12 mouse cellular contexts compared by ENCODE assay signal in the genomic region with DNA sequence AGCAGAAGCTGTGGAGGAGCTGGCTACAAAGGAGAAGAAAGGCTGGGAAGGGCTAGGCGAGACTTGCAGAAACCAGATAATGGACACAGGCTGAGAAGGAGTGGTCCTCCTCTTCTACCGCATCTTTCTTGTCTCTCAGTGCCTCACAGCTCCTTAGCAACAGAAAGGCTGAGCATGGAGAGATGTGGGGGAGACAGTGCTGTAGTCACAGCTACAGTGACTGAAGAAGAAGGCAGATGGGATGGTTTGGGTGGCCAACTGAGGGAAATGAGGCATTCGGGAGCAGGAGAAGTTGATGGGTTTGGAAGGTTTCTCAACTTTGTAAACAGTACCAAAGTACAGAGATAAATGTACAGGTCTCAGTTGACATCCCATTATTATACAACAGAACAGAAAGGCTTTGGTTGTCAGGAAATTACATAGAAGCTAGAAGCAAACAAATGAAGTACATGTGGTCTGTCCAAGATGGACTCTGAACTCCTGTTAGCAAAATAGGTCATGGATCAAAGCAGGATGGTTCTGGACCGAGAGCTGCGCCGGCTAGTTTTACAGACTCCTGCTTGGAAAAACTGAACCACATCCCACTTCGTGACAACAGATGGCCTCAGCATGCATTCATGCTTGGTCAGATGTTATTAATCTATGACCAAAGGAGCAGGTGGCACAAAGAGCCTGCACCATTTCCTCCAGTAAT.
DNase-seq lines count a peak whose midpoint lies in the region; ATAC-seq lines count a peak whose summit lies in the region.
"Had no signal": no experiment of that assay in that cellular context is flagged by ENCODE, and none has a peak within 500 bp of the region (broad histone marks: within the 10 kb centered on the region; RNA-seq: fewer than 3 reads in every experiment).

No protein-coding gene starts in this region.

- 71% methylated on average over 7 of the region's 7 CpGs for WGBS in midbrain, embryonic 10.5 days
- 62% methylated on average over 7 of the region's 7 CpGs for WGBS in midbrain, embryonic 15.5 days
- 40% methylated on average over 7 of the region's 7 CpGs for WGBS in hindbrain, embryonic 14.5 days
- WGBS in intestine, embryonic 16.5 days: 74% methylated on average over 7 of the region's 7 CpGs

- no peaks in the 10 kb centered on the region for H3K36me3 ChIP-seq in midbrain, embryonic 10.5 days
- H3K36me3 ChIP-seq in midbrain, embryonic 15.5 days (replicated peaks): no peaks in the 10 kb centered on the region
- no peaks in the 10 kb centered on the region for H3K36me3 ChIP-seq in hindbrain, embryonic 14.5 days (replicated peaks; ENCODE audit: control insufficient read depth, insufficient read depth)
- H3K36me3 ChIP-seq in intestine, embryonic 16.5 days (ENCODE audit: control insufficient read depth, insufficient read depth, low read length): no peaks in the 10 kb centered on the region
- H3K36me3 ChIP-seq: heart, embryonic 13.5 days had no signal

- H3K27ac ChIP-seq in midbrain, embryonic 10.5 days (replicated peaks): peak overlapping the region; percentile 55
- no peak overlapping the region for H3K27ac ChIP-seq in midbrain, embryonic 15.5 days
- H3K27ac ChIP-seq in hindbrain, embryonic 14.5 days: no peak overlapping the region
- H3K27ac ChIP-seq in intestine, embryonic 16.5 days (ENCODE audit: low read length): no peak overlapping the region
- H3K27ac ChIP-seq: heart, embryonic 13.5 days had no signal

- no peak overlapping the region for H3K9ac ChIP-seq in midbrain, embryonic 15.5 days
- no peak overlapping the region for H3K9ac ChIP-seq in hindbrain, embryonic 14.5 days
- no peak overlapping the region for H3K9ac ChIP-seq in intestine, embryonic 16.5 days (ENCODE audit: low read depth, low read length)
- H3K9ac ChIP-seq: heart, embryonic 13.5 days had no signal

- peaks cover 19% of the 10 kb centered on the region for H3K4me1 ChIP-seq in midbrain, embryonic 10.5 days
- H3K4me1 ChIP-seq in midbrain, embryonic 15.5 days: peaks cover 7% of the 10 kb centered on the region
- H3K4me1 ChIP-seq in hindbrain, embryonic 14.5 days (replicated peaks; ENCODE audit: control insufficient read depth, insufficient read depth, low read length): peaks cover 17% of the 10 kb centered on the region; the same call in 1 of the 2 replicates
- H3K4me1 ChIP-seq in intestine, embryonic 16.5 days (ENCODE audit: control insufficient read depth, insufficient read depth, low read length): no peaks in the 10 kb centered on the region

- no peaks in the 10 kb centered on the region for H3K9me3 ChIP-seq in midbrain, embryonic 10.5 days (replicated peaks)
- H3K9me3 ChIP-seq in midbrain, embryonic 15.5 days: no peaks in the 10 kb centered on the region
- no peaks in the 10 kb centered on the region for H3K9me3 ChIP-seq in hindbrain, embryonic 14.5 days (ENCODE audit: control insufficient read depth, low read length)
- no peaks in the 10 kb centered on the region for H3K9me3 ChIP-seq in intestine, embryonic 16.5 days (ENCODE audit: control insufficient read depth, low read length)
- H3K9me3 ChIP-seq: heart, embryonic 13.5 days had no signal

- H3K27me3 ChIP-seq in midbrain, embryonic 10.5 days (ENCODE audit: low read depth, poor library complexity, severe bottlenecking): no peaks in the 10 kb centered on the region
- no peaks in the 10 kb centered on the region for H3K27me3 ChIP-seq in midbrain, embryonic 15.5 days (replicated peaks)
- no peaks in the 10 kb centered on the region for H3K27me3 ChIP-seq in hindbrain, embryonic 14.5 days (ENCODE audit: control insufficient read depth, insufficient read depth, low read length)
- no peaks in the 10 kb centered on the region for H3K27me3 ChIP-seq in intestine, embryonic 16.5 days (replicated peaks; ENCODE audit: control insufficient read depth, insufficient read depth, low read length)
- H3K27me3 ChIP-seq: heart, embryonic 13.5 days had no signal

- no peak overlapping the region for H3K4me3 ChIP-seq in midbrain, embryonic 10.5 days
- no peak overlapping the region for H3K4me3 ChIP-seq in midbrain, embryonic 15.5 days
- H3K4me3 ChIP-seq in hindbrain, embryonic 14.5 days (replicated peaks; ENCODE audit: low read length): no peak overlapping the region
- no peak overlapping the region for H3K4me3 ChIP-seq in intestine, embryonic 16.5 days (ENCODE audit: low read length)
- H3K4me3 ChIP-seq: heart, embryonic 13.5 days had no signal

- no peak overlapping the region for H3K4me2 ChIP-seq in midbrain, embryonic 15.5 days
- H3K4me2 ChIP-seq in hindbrain, embryonic 14.5 days (replicated peaks): no peak overlapping the region
- H3K4me2 ChIP-seq in intestine, embryonic 16.5 days (ENCODE audit: low read depth, low read length): no peak overlapping the region
- H3K4me2 ChIP-seq: heart, embryonic 13.5 days had no signal

- DNase-seq in midbrain, embryonic 10.5 days (ENCODE audit: low spot score): no peak
- DNase-seq in cerebellum, postnatal 14 days: peak; percentile 89 to 95
- no peak for DNase-seq in hindbrain, embryonic 14.5 days (ENCODE audit: low spot score)
- peak; percentile 79 for DNase-seq in retina, embryonic 14.5 days (ENCODE audit: low spot score)
- DNase-seq in adrenal gland, adult 8-10 months: no peak
- no peak for DNase-seq in spleen, postnatal 14 days (ENCODE audit: low spot score in 2 of 2)
- DNase-seq: adrenal gland, postnatal 25 days; kidney, postnatal 36 days; lung, postnatal 10 days had no signal

- ATAC-seq in midbrain, embryonic 15.5 days (replicated peaks): no peak
- peak; percentile 42; the same call in 1 of the 2 replicates for ATAC-seq in hindbrain, embryonic 14.5 days (ENCODE audit: low FRiP score)
- ATAC-seq in intestine, embryonic 16.5 days: no peak

Comparison
In these comparisons a context has a peak if more than half of its experiments do, and no peak if none do; other contexts are left out.
1. DNase-seq: peak in cerebellum, postnatal 14 days (2 of 2) and retina, embryonic 14.5 days (single experiment); none in midbrain, embryonic 10.5 days (single experiment), hindbrain, embryonic 14.5 days (single experiment), adrenal gland, adult 8-10 months (single experiment) and spleen, postnatal 14 days (0 of 2).